Mouse (Mus musculus): Measurements from ENCODE around the gene Wdfy2.

DNA sequence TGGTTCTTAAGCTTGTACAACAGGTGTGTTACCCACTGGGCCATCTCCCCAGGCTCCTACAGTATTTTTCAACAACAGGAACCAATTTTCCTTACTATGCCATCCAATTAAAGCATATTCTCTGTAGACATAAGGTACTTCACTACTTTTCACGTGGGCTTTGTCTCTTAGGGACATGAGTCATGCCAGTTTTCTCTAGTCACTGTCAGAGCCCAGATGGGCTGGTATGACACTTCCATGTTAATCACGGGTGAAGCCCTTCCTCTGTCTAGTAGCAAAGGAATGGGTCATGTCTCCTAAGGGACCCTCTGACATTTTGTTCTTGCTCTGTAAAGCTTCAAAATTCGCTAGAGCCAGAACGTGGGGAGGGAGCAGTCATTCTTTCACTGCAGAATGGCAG lies 73.4 kb downstream of the Wdfy2 start:
- TF ChIP-seq GATA1 (IDR thresholded peaks at IDR 0.05; ENCODE audit: borderline replicate concordance, low read length) (no peak), FLI1 (IDR thresholded peaks at IDR 0.05; ENCODE audit: low read length) (no peak)
